Mouse (Mus musculus): ENCODE data around the gene Epb41l2. TPM values are rescaled to one million over a fixed set of nuclear protein-coding genes. Genes with fewer than 3 reads are reported as not detected.

Epb41l2 gene
- polyA plus RNA-seq, 1 experiment: 44.5 TPM

GRCm38 (mm10) chr10:25461832-25462231, 102.2 kb downstream of the Epb41l2 start:
- Histone ChIP-seq H3K4me3 (ENCODE audit: extremely low read depth, insufficient read depth, insufficient read length) (no peak overlapping the region), H3K27me3 (ENCODE audit: control insufficient read depth, insufficient read depth, low read length) (no peaks in the 10 kb centered on the region), H3K4me1 (ENCODE audit: control insufficient read depth, insufficient read depth, insufficient read length) (no peaks in the 10 kb centered on the region; the same call in 1 of the 2 replicates), H3K36me3 (ENCODE audit: control insufficient read depth, insufficient read depth, low read length) (peaks cover 4% of the 10 kb centered on the region), H3K27ac (ENCODE audit: insufficient read depth, low read length) (no peak overlapping the region)
- no peak for DNase-seq (ENCODE audit: low read depth in 1 of 2, low spot score in 2 of 2)
- 78% methylated on average over 1 of the region's 1 CpGs for WGBS
- TF ChIP-seq POLR2A (IDR thresholded peaks at IDR 0.05; ENCODE audit: low read depth, low read length): no peak
- TF ChIP-seq CTCF (IDR thresholded peaks at IDR 0.05; ENCODE audit: extremely low read depth, insufficient read depth, insufficient read length, insufficient replicate concordance): no peak

DNA sequence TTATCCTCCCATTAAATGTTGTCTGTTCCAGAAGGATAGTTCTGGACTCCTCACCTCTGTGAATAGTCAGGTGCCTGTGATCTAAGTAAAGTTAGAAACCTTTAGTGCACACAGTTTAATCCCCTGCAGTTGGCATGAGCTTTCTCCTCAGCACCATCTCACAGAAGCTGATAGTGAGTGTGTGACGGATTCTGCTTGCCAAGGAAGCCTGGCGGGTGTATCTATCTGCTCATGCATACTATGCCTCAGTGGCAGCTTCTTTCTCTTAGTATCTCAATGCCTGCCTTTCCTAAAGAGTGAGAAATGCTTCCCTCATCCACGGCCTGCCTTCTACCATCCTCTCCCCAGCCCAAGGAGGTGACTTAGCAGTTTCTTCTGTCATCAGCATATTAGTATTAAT, 103.1 kb downstream of the Epb41l2 start:
- Histone ChIP-seq H3K27me3 (ENCODE audit: control insufficient read depth, insufficient read depth, low read length) (no peaks in the 10 kb centered on the region), H3K4me3 (ENCODE audit: extremely low read depth, insufficient read depth, insufficient read length) (no peak overlapping the region), H3K27ac (ENCODE audit: insufficient read depth, low read length) (no peak overlapping the region), H3K36me3 (ENCODE audit: control insufficient read depth, insufficient read depth, low read length) (peaks cover 4% of the 10 kb centered on the region), H3K4me1 (ENCODE audit: control insufficient read depth, insufficient read depth, insufficient read length) (no peaks in the 10 kb centered on the region)
- no peak for TF ChIP-seq CTCF (IDR thresholded peaks at IDR 0.05; ENCODE audit: extremely low read depth, insufficient read depth, insufficient read length, insufficient replicate concordance)
- no peak for TF ChIP-seq POLR2A (IDR thresholded peaks at IDR 0.05; ENCODE audit: low read depth, low read length)
- no peak for DNase-seq (ENCODE audit: low read depth in 1 of 2, low spot score in 2 of 2)
- WGBS: 86% methylated on average over 3 of the region's 3 CpGs

DNA sequence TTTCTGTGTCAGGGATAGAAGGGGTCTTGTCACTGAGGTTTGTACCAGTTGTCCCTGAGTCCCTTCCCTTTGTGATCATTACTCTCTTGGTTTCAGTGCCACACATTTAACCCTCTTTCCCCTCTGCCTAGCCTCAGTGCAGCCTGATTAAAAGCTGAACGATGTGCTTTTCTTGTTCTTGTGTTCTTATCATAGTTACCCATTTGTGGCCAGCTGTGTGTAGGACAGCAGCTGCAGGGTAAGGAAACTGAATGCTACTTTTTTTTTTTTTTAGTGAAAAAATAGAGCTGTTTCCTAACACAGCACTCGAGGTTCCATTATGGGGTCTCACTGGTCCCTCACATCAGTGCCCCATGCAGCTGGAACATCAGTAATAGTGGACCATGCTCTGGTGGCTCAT, 106.9 kb downstream of the Epb41l2 start:
- Histone ChIP-seq H3K4me3 (ENCODE audit: extremely low read depth, insufficient read depth, insufficient read length) (no peak overlapping the region), H3K4me1 (ENCODE audit: control insufficient read depth, insufficient read depth, insufficient read length) (no peaks in the 10 kb centered on the region)
- WGBS: 47% methylated on average over 2 of the region's 2 CpGs

GRCm38 (mm10) chr10:25471944-25472343, 112.3 kb downstream of the Epb41l2 start:
- TF ChIP-seq POLR2A (IDR thresholded peaks at IDR 0.05; ENCODE audit: low read depth, low read length) (no peak), CTCF (IDR thresholded peaks at IDR 0.05; ENCODE audit: extremely low read depth, insufficient read depth, insufficient read length, insufficient replicate concordance) (no peak)
- H3K36me3 ChIP-seq (ENCODE audit: control insufficient read depth, insufficient read depth, low read length): peaks cover 19% of the 10 kb centered on the region
- no peaks in the 10 kb centered on the region for H3K27me3 ChIP-seq (ENCODE audit: control insufficient read depth, insufficient read depth, low read length)
- 93% methylated on average over 2 of the region's 2 CpGs for WGBS
- no peak for DNase-seq (ENCODE audit: low read depth in 1 of 2, low spot score in 2 of 2)
- no peak overlapping the region for H3K27ac ChIP-seq (ENCODE audit: insufficient read depth, low read length)
- H3K4me3 ChIP-seq (ENCODE audit: extremely low read depth, insufficient read depth, insufficient read length): no peak overlapping the region
- no peaks in the 10 kb centered on the region for H3K4me1 ChIP-seq (ENCODE audit: control insufficient read depth, insufficient read depth, insufficient read length)

More for the DNA sequence above, 106.9 kb downstream of the Epb41l2 start:
- Histone ChIP-seq H3K27ac (ENCODE audit: insufficient read depth, low read length) (no peak overlapping the region), H3K36me3 (ENCODE audit: control insufficient read depth, insufficient read depth, low read length) (peaks cover 10% of the 10 kb centered on the region), H3K27me3 (ENCODE audit: control insufficient read depth, insufficient read depth, low read length) (no peaks in the 10 kb centered on the region)
- no peak for DNase-seq (ENCODE audit: low read depth in 1 of 2, low spot score in 2 of 2)
- TF ChIP-seq CTCF (IDR thresholded peaks at IDR 0.05; ENCODE audit: extremely low read depth, insufficient read depth, insufficient read length, insufficient replicate concordance): no peak
- TF ChIP-seq POLR2A (IDR thresholded peaks at IDR 0.05; ENCODE audit: low read depth, low read length): no peak

- H3K27me3 ChIP-seq (ENCODE audit: control insufficient read depth, insufficient read depth, low read length): no peaks in the 10 kb centered on the region
- peaks cover 9% of the 10 kb centered on the region for H3K36me3 ChIP-seq (ENCODE audit: control insufficient read depth, insufficient read depth, low read length)
- no peak for DNase-seq (ENCODE audit: low read depth in 1 of 2, low spot score in 2 of 2)
- no peak overlapping the region for H3K4me3 ChIP-seq (ENCODE audit: extremely low read depth, insufficient read depth, insufficient read length)
- TF ChIP-seq POLR2A (IDR thresholded peaks at IDR 0.05; ENCODE audit: low read depth, low read length) (no peak), CTCF (IDR thresholded peaks at IDR 0.05; ENCODE audit: extremely low read depth, insufficient read depth, insufficient read length, insufficient replicate concordance) (no peak)
- H3K4me1 ChIP-seq (ENCODE audit: control insufficient read depth, insufficient read depth, insufficient read length): no peaks in the 10 kb centered on the region
- WGBS: 95% methylated on average over 3 of the region's 3 CpGs
- H3K27ac ChIP-seq (ENCODE audit: insufficient read depth, low read length): no peak overlapping the region
Measured at GRCm38 (mm10) chr10:25479716-25480115, 120.1 kb downstream of the Epb41l2 start.

- Histone ChIP-seq H3K36me3 (ENCODE audit: control insufficient read depth, insufficient read depth, low read length) (peaks cover 9% of the 10 kb centered on the region), H3K27ac (ENCODE audit: insufficient read depth, low read length) (no peak overlapping the region), H3K27me3 (ENCODE audit: control insufficient read depth, insufficient read depth, low read length) (no peaks in the 10 kb centered on the region), H3K4me1 (ENCODE audit: control insufficient read depth, insufficient read depth, insufficient read length) (no peaks in the 10 kb centered on the region), H3K4me3 (ENCODE audit: extremely low read depth, insufficient read depth, insufficient read length) (no peak overlapping the region)
- WGBS: 89% methylated on average over 5 of the region's 5 CpGs
- TF ChIP-seq POLR2A (IDR thresholded peaks at IDR 0.05; ENCODE audit: low read depth, low read length) (no peak), CTCF (IDR thresholded peaks at IDR 0.05; ENCODE audit: extremely low read depth, insufficient read depth, insufficient read length, insufficient replicate concordance) (no peak)
- no peak for DNase-seq (ENCODE audit: low read depth in 1 of 2, low spot score in 2 of 2)
Measured at GRCm38 (mm10) chr10:25482791-25483190, 123.2 kb downstream of the Epb41l2 start.

DNA sequence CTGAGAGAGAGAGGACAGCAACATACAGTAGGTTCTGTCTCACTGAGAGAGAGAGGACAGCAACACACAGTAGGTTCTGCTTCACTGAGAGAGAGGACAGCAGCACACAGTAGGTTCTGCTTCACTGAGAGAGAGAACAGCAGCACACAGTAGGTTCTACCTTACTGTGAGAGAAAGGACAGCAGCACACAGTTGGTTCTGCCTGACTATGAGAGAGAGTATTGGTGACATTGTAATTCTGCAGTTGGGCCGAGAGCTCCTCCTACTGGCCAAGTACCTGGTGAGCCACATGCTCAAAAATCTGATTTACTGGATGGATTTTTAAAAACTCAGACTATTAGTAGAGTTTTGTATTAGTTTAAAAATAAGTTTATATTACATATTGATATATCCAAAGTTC, 128.9 kb downstream of the Epb41l2 start:
- Histone ChIP-seq H3K36me3 (ENCODE audit: control insufficient read depth, insufficient read depth, low read length) (peaks cover 3% of the 10 kb centered on the region), H3K27me3 (ENCODE audit: control insufficient read depth, insufficient read depth, low read length) (no peaks in the 10 kb centered on the region), H3K4me1 (ENCODE audit: control insufficient read depth, insufficient read depth, insufficient read length) (no peaks in the 10 kb centered on the region), H3K27ac (ENCODE audit: insufficient read depth, low read length) (no peak overlapping the region), H3K4me3 (ENCODE audit: extremely low read depth, insufficient read depth, insufficient read length) (no peak overlapping the region)
- 16% methylated on average over 1 of the region's 1 CpGs for WGBS
- DNase-seq (ENCODE audit: low read depth in 1 of 2, low spot score in 2 of 2): peak; percentile 31 to 68
- TF ChIP-seq CTCF (IDR thresholded peaks at IDR 0.05; ENCODE audit: extremely low read depth, insufficient read depth, insufficient read length, insufficient replicate concordance): peak; percentile 72; the same call in 1 of the 2 replicates
- no peak for TF ChIP-seq POLR2A (IDR thresholded peaks at IDR 0.05; ENCODE audit: low read depth, low read length)

All from spleen, adult 2 months (tissue).